Comparison of ENCODE assay signal across 8 mouse cellular contexts in the genomic region with DNA sequence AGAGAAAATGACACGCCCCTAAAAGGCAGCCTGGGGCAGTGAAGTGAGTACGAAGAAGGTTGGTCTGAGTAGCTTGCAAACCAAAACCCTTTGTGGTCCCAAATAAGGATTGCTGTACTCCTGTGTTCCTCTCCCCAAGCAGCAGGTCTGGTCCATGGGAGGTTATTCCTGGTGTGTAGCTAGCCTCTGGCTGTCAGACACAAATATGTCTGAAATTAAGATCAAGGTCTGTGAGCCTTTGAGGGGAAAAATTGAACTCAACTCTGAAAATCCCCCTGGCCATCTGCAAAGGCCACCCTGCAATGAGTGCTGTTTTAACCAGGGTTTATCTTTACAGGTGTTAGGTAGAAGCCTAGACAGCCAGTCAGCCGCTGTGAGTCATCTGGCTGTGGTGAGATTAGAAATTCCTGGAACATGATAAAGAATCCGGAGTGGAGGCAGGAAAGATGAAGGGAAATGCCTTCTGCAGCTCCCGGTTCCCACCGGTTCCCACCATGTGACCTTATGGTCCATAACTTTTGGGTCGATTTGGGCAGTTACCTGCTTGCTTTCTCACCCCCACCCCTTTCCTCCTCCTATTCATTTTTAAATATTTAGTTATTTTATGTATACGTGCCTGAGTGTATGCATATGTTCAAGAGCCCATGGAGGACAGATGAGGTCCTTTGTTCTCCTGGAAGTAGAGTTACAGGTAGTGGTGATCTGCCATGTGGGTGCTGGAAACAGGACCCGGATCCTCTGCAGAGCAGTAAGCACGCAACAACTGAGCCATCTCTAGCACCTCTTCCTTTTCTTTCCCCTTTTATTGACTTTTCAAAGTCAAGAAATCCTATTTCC.
A peak's percentile ranks its signal among the peaks of the same experiment; 100 is the strongest.
DNase-seq lines count a peak whose midpoint lies in the region; ATAC-seq and TF ChIP-seq lines count a peak whose summit lies in the region.

No protein-coding gene starts in this region.

- intact Hi-C loops in left cerebral cortex, postnatal 25 days (cut with DNase I), result loop anchor here (1.0 to 10.0 kb wide), 3 partner anchors 229 to 649 kb away; a partner anchor contains a TSS

- no peak; the same call in none of the 2 replicates for TF ChIP-seq RAD21 in MEL (IDR thresholded peaks at IDR 0.05; ENCODE audit: low read depth, low read length)

- no peak for TF ChIP-seq POLR2A in MEL (IDR thresholded peaks at IDR 0.05; ENCODE audit: control insufficient read depth in 1 of 2, insufficient read depth in 1 of 2, low read depth in 1 of 2, low read length in 2 of 2, poor library complexity in 1 of 2)

- peak; percentile 5 for DNase-seq in adrenal gland, adult 8-10 months
- DNase-seq in adrenal gland, postnatal 4 days (ENCODE audit: low spot score in 2 of 2), result no peak
- peak; percentile 47 for DNase-seq in MEL (ENCODE audit: low read depth, low spot score)
- DNase-seq in lung, postnatal 4 days, result peak; percentile 11 to 27
- DNase-seq in spleen, adult 18-20 months, result no peak
- DNase-seq in frontal cortex, adult 2 months (ENCODE audit: extremely low spot score in 1 of 2, low spot score in 1 of 2), result no peak
- no peak for DNase-seq in left cerebral cortex, postnatal 25 days (ENCODE audit: low spot score in 2 of 2)

- H3K27ac ChIP-seq in MEL (ENCODE audit: control insufficient read depth, low read depth, low read length), result no peak overlapping the region
- H3K27ac ChIP-seq in hindbrain, embryonic 13.5 days, result no peak overlapping the region

- H3K4me3 ChIP-seq in MEL (ENCODE audit: control insufficient read depth in 1 of 2, insufficient read depth in 1 of 2, low read depth in 2 of 2, low read length in 2 of 2), result peak overlapping the region; percentile 74 to 79
- H3K4me3 ChIP-seq in hindbrain, embryonic 13.5 days, result peak overlapping the region; percentile 48

- peaks cover under 1 to 7% of the 10 kb centered on the region in 2 experiments; a peak in 3 of 4 replicates for H3K4me1 ChIP-seq in MEL (ENCODE audit: control insufficient read depth in 1 of 2, insufficient read depth in 2 of 2, low read length in 2 of 2)
- H3K4me1 ChIP-seq in hindbrain, embryonic 13.5 days (replicated peaks), result no peaks in the 10 kb centered on the region; the same call in 1 of the 2 replicates

- peak; percentile 79 to 80; a peak in 3 of 4 replicates for TF ChIP-seq EP300 in MEL (IDR thresholded peaks at IDR 0.05; ENCODE audit: low read depth in 1 of 2, low read length in 2 of 2)

- ATAC-seq in hindbrain, embryonic 13.5 days (ENCODE audit: low FRiP score), result peak; percentile 41; the same call in 1 of the 2 replicates

- no peaks in the 10 kb centered on the region for H3K9me3 ChIP-seq in MEL (replicated peaks; ENCODE audit: insufficient read depth, low read length)
- no peaks in the 10 kb centered on the region for H3K9me3 ChIP-seq in hindbrain, embryonic 13.5 days

- H3K9ac ChIP-seq in MEL (ENCODE audit: control insufficient read depth, low read depth, low read length, poor library complexity, severe bottlenecking), result peak overlapping the region; percentile 72
- H3K9ac ChIP-seq in hindbrain, embryonic 13.5 days, result no peak overlapping the region

- H3K4me2 ChIP-seq in hindbrain, embryonic 13.5 days, result peak overlapping the region; percentile 77

- no peaks in the 10 kb centered on the region for H3K27me3 ChIP-seq in MEL (ENCODE audit: control insufficient read depth in 1 of 2, insufficient read depth in 2 of 2, low read length in 2 of 2)
- peaks cover 45% of the 10 kb centered on the region for H3K27me3 ChIP-seq in hindbrain, embryonic 13.5 days

- no peaks in the 10 kb centered on the region; the same call in 1 of the 2 replicates for H3K79me2 ChIP-seq in MEL (ENCODE audit: control insufficient read depth, insufficient read depth, low read length, poor library complexity)

- WGBS in hindbrain, embryonic 13.5 days, result 13% methylated on average over 10 of the region's 10 CpGs

- no peak for TF ChIP-seq CTCF in MEL (IDR thresholded peaks at IDR 0.05 in 2 of 3, conservative IDR thresholded peaks at IDR 0.05 in 1 of 3; ENCODE audit: control insufficient read depth in 1 of 3, insufficient read depth in 1 of 3, low read depth in 2 of 3, low read length in 3 of 3, poor library complexity in 1 of 3, severe bottlenecking in 1 of 3)

- peaks cover 0 to 7% of the 10 kb centered on the region in 2 experiments; a peak in 2 of 4 replicates for H3K36me3 ChIP-seq in MEL (ENCODE audit: control insufficient read depth in 1 of 2, insufficient read depth in 2 of 2, low read length in 2 of 2)
- H3K36me3 ChIP-seq in hindbrain, embryonic 13.5 days, result no peaks in the 10 kb centered on the region

TF ChIP-seq in MEL, 35 proteins besides CTCF, POLR2A, EP300 and RAD21:
- TF ChIP-seq MXI1 (IDR thresholded peaks at IDR 0.05; ENCODE audit: low read depth, low read length) (no peak), HCFC1 (IDR thresholded peaks at IDR 0.05; ENCODE audit: low read depth, low read length) (no peak), GABPA (IDR thresholded peaks at IDR 0.05; ENCODE audit: low read depth, low read length) (no peak), ELF1 (IDR thresholded peaks at IDR 0.05; ENCODE audit: low read depth, low read length) (no peak), E2F4 (IDR thresholded peaks at IDR 0.05; ENCODE audit: borderline replicate concordance, low read depth, low read length) (no peak), ZC3H11A (IDR thresholded peaks at IDR 0.05; ENCODE audit: low read depth, low read length) (no peak), TAL1 (IDR thresholded peaks at IDR 0.05; ENCODE audit: low read length) (peak; percentile 48; the same call in 1 of the 2 replicates), POLR2AphosphoS2 (IDR thresholded peaks at IDR 0.05; ENCODE audit: low read length) (no peak), SMC3 (IDR thresholded peaks at IDR 0.05; ENCODE audit: low read depth, low read length) (peak; percentile 17), BHLHE40 (IDR thresholded peaks at IDR 0.05; ENCODE audit: borderline replicate concordance, low read depth, low read length) (no peak), MYC (IDR thresholded peaks at IDR 0.05; ENCODE audit: low read depth, low read length) (0 out of 2 replicates have a peak, but pooled peaks have one; percentile 47), USF2 (IDR thresholded peaks at IDR 0.05; ENCODE audit: borderline replicate concordance in 1 of 2, insufficient read depth in 1 of 2, low read depth in 1 of 2, low read length in 2 of 2) (no peak), JUND (IDR thresholded peaks at IDR 0.05; ENCODE audit: low read depth, low read length) (peak; percentile 43; the same call in 1 of the 2 replicates), ZMIZ1 (IDR thresholded peaks at IDR 0.05; ENCODE audit: low read depth, low read length) (no peak), TBP (IDR thresholded peaks at IDR 0.05; ENCODE audit: low read depth, low read length) (no peak), MEF2A (IDR thresholded peaks at IDR 0.05; ENCODE audit: extremely low read depth, insufficient replicate concordance, low read depth, low read length, poor library complexity, severe bottlenecking) (no peak), GATA1 (IDR thresholded peaks at IDR 0.05; ENCODE audit: low read depth, low read length) (peak; percentile 85), NELFE (IDR thresholded peaks at IDR 0.05; ENCODE audit: low read depth, low read length) (no peak), USF1 (IDR thresholded peaks at IDR 0.05; ENCODE audit: low read depth, low read length) (no peak), NRF1 (IDR thresholded peaks at IDR 0.05; ENCODE audit: insufficient read depth, low read depth, low read length, poor library complexity, severe bottlenecking) (no peak), MAX (IDR thresholded peaks at IDR 0.05; ENCODE audit: low read length) (no peak), CHD2 (IDR thresholded peaks at IDR 0.05; ENCODE audit: low read length) (no peak), RCOR1 (IDR thresholded peaks at IDR 0.05; ENCODE audit: low read depth, low read length) (peak; percentile 66; the same call in 1 of the 2 replicates), CHD1 (IDR thresholded peaks at IDR 0.05; ENCODE audit: low read depth, low read length) (no peak), MYB (IDR thresholded peaks at IDR 0.05; ENCODE audit: low read depth, low read length) (no peak), ETS1 (IDR thresholded peaks at IDR 0.05; ENCODE audit: low read depth, low read length) (peak; percentile 88), KAT2A (conservative IDR thresholded peaks at IDR 0.05; ENCODE audit: low read depth, low read length) (no peak), ZNF384 (IDR thresholded peaks at IDR 0.05; ENCODE audit: low read depth, low read length) (no peak), POLR2AphosphoS5 (IDR thresholded peaks at IDR 0.05; ENCODE audit: borderline replicate concordance, low read depth, low read length) (no peak), ZKSCAN1 (IDR thresholded peaks at IDR 0.05; ENCODE audit: low read depth, low read length) (no peak), MAZ (IDR thresholded peaks at IDR 0.05; ENCODE audit: low read depth, low read length) (no peak), TCF12 (IDR thresholded peaks at IDR 0.05; ENCODE audit: low read depth, low read length) (peak; percentile 68; the same call in 1 of the 2 replicates), MAFK (IDR thresholded peaks at IDR 0.05; ENCODE audit: borderline replicate concordance, low read depth, low read length) (no peak), UBTF (IDR thresholded peaks at IDR 0.05; ENCODE audit: borderline replicate concordance, insufficient read depth, low read depth, low read length) (no peak), SIN3A (IDR thresholded peaks at IDR 0.05; ENCODE audit: low read length) (peak; percentile 61)

Comparison
In these comparisons a context has a peak if more than half of its experiments do, and no peak if none do; other contexts are left out.
1. DNase-seq: peak in adrenal gland, adult 8-10 months (single experiment), MEL (single experiment) and lung, postnatal 4 days (2 of 2); none in adrenal gland, postnatal 4 days (0 of 2), spleen, adult 18-20 months (0 of 2), frontal cortex, adult 2 months (0 of 2) and left cerebral cortex, postnatal 25 days (0 of 2).